Mouse (Mus musculus) stomach, postnatal 0 days (tissue): ENCODE data around the gene Traf3ip2.

Source experiments
- CTCF ChIP-seq: IDR thresholded peaks from 2 replicates; pipeline ENCODE4 v1.5.1; 2016; ENCODE audit warnings: antibody characterized with exemption, low read depth, mild to moderate bottlenecking, moderate library complexity
- EP300 ChIP-seq: optimal IDR thresholded peaks from 2 replicates; pipeline ENCODE3; 2016; ENCODE audit warnings: antibody characterized with exemption

- TF ChIP-seq CTCF = no peak
- TF ChIP-seq EP300 = no peak
These were observed 7.9 kb downstream of the Traf3ip2 start for GRCm38 (mm10) chr10:39620626-39621025.
